Mouse (Mus musculus): ENCODE measurements around the gene Psenen. TPM values are rescaled to one million over a fixed set of nuclear protein-coding genes. Genes with fewer than 3 reads are reported as not detected.

Gene Psenen
- polyA plus RNA-seq, 1 experiment from 2014 or later: 141 TPM

DNA sequence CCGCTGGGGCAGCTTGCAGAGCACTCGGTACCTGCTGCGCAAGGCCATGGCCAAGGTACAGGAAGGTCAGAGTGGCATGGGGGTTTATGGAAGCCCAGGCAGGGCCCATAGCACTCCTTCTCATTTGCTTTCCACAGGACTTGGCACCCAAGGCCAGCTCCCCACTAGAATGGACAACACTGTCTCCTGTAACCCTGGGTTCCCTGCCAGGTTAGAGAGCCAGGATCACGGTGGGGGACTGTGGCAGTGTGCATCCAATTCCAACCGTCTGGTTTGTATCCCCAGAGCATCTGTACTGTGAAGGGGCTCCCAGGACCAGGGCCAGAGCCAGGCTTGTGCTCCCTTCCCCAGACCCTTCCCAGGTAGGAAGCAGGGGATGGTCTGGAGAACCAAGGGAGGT, 42.6 kb downstream of the Psenen start:
- H3K27me3 ChIP-seq: no peaks in the 10 kb centered on the region
- peak overlapping the region; percentile 44; the same call in 1 of the 2 replicates for H3K27ac ChIP-seq
- H3K9ac ChIP-seq: no peak overlapping the region
- H3K4me2 ChIP-seq: no peak overlapping the region
- H3K9me3 ChIP-seq (replicated peaks): no peaks in the 10 kb centered on the region
- H3K4me1 ChIP-seq: peaks cover 13% of the 10 kb centered on the region; the same call in 1 of the 2 replicates
- peak; percentile 7; the same call in 1 of the 2 replicates for ATAC-seq
- H3K4me3 ChIP-seq: no peak overlapping the region
- H3K36me3 ChIP-seq (ENCODE audit: poor library complexity, severe bottlenecking): peaks cover 41% of the 10 kb centered on the region
- whole genome bisulfite sequencing: 76% methylated on average over 5 of the region's 5 CpGs

GRCm38 (mm10) chr7:30520396-30520795, 43.0 kb downstream of the Psenen start:
- Histone ChIP-seq H3K36me3 (ENCODE audit: poor library complexity, severe bottlenecking) (peaks cover 36% of the 10 kb centered on the region), H3K4me1 (0 out of 2 replicates have a peak, but pooled peaks cover 13% of the 10 kb centered on the region), H3K4me2 (no peak overlapping the region), H3K27me3 (no peaks in the 10 kb centered on the region), H3K9me3 (replicated peaks) (no peaks in the 10 kb centered on the region), H3K9ac (peak overlapping the region; percentile 14), H3K4me3 (no peak overlapping the region), H3K27ac (no peak overlapping the region)
- 64% methylated on average over 4 of the region's 4 CpGs for WGBS
- ATAC-seq: peak; percentile 26

DNA sequence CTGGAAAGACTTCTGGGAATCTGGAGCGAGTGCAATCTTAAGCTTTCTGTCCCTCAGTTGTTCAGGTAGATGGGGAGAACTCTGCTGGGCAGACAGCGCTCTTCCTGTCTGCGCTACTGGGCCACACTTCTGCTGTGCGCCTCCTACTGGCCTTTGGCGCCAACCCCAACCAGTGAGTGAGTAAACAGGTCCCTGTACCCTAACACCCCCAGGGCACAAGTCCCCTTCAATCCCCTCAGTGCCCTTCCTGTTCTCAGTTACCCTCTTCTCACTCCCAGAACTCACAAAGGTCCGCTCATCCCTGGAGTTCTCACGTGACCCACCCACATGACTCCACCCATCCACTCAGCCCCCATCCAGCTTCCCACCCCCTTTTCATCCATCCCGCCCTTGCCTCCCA, 45.1 kb downstream of the Psenen start:
- no peak overlapping the region for H3K4me3 ChIP-seq
- 0 out of 2 replicates have a peak, but pooled peaks cover 13% of the 10 kb centered on the region for H3K4me1 ChIP-seq
- 46% methylated on average over 8 of the region's 8 CpGs for WGBS
- ATAC-seq: no peak
- no peaks in the 10 kb centered on the region for H3K9me3 ChIP-seq (replicated peaks)
- H3K36me3 ChIP-seq (ENCODE audit: poor library complexity, severe bottlenecking): peaks cover 15% of the 10 kb centered on the region
- no peak overlapping the region for H3K4me2 ChIP-seq
- no peak overlapping the region for H3K9ac ChIP-seq
- no peaks in the 10 kb centered on the region for H3K27me3 ChIP-seq
- no peak overlapping the region for H3K27ac ChIP-seq

DNA sequence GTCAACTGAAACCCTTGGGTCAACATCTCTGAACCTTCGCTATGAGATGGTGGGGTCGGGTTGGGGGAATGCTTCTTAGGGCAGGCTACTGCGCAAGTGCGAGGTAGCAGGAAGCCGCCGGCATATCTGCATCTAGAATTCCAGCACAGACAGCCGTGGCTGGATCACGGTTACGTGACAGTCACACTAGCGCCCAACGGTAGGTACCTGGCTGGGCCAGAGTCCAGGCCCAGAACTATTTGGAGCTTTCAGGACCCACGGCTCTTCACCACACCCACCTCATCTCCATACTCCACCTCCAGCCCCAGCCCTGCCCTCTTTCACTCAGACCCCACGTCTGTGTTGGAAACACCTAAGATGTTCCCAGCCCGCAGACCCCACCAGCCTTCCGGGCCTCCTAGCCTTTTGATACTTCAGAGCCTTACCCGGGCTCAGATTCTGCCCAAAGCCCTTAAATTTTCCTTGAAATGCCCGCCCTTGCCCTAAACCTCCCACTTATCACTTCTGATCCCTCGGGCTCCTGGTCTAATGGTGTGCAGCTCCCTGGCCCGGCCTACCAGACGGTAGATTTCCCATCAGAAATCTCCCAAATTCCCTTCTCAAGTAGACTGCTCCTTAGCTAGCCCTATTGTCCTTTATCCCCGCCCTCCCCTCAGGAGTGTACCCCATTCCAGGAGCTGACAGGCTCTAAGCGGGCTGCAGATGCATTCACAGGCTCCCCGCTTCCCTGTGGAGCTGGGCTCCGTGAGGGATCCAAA, 48.2 kb downstream of the Psenen start:
- 56% methylated on average over 24 of the region's 24 CpGs for WGBS
- Histone ChIP-seq H3K9me3 (replicated peaks) (no peaks in the 10 kb centered on the region), H3K4me2 (no peak overlapping the region)

More for the DNA sequence above, 48.2 kb downstream of the Psenen start:
- Histone ChIP-seq H3K36me3 (ENCODE audit: poor library complexity, severe bottlenecking) (no peaks in the 10 kb centered on the region), H3K4me3 (no peak overlapping the region), H3K4me1 (0 out of 2 replicates have a peak, but pooled peaks cover under 1% of the 10 kb centered on the region), H3K27me3 (no peaks in the 10 kb centered on the region), H3K9ac (no peak overlapping the region), H3K27ac (no peak overlapping the region)
- no peak for ATAC-seq

Small RNAs within 50 kb of the gene (microRNA-seq; reads per million reads assigned to microRNA genes)
- gene Gm38670 (not detected), gene Mir3569 (not detected)

Other genes with a start within 250 kb of the Psenen start
- gene Syne4, start 248.8 kb downstream of the Psenen start, polyA plus RNA-seq (2015; fragmentation: Nextera tagmentation; extraction: Ambion mirVana): 9.2 and 12.7 TPM in 2 replicates
- gene E130208F15Rik, start 241.9 kb downstream of the Psenen start, polyA plus RNA-seq (2015; fragmentation: Nextera tagmentation; extraction: Ambion mirVana): not detected in 2 replicates
- gene Sdhaf1, start 239.7 kb downstream of the Psenen start, polyA plus RNA-seq (2015; fragmentation: Nextera tagmentation; extraction: Ambion mirVana): 24.2 and 24.7 TPM in 2 replicates
- 8.1 and 9.7 TPM in 2 replicates for gene Lrfn3, start 200.9 kb downstream of the Psenen start, polyA plus RNA-seq (2015; fragmentation: Nextera tagmentation; extraction: Ambion mirVana)
- gene Tyrobp, start 149.9 kb downstream of the Psenen start, polyA plus RNA-seq (2015; fragmentation: Nextera tagmentation; extraction: Ambion mirVana): 12.1 and 15.6 TPM in 2 replicates
- 0.88 TPM in 1 of 2 replicates, not detected in the other for gene Hcst, start 143.8 kb downstream of the Psenen start, polyA plus RNA-seq (2015; fragmentation: Nextera tagmentation; extraction: Ambion mirVana)
- 1.3 and 1.6 TPM in 2 replicates for gene Nfkbid, start 141.9 kb downstream of the Psenen start, polyA plus RNA-seq (2015; fragmentation: Nextera tagmentation; extraction: Ambion mirVana)
- 306 and 329 TPM in 2 replicates for gene Aplp1, start 118.1 kb downstream of the Psenen start, polyA plus RNA-seq (2015; fragmentation: Nextera tagmentation; extraction: Ambion mirVana)
- 0.36 and 0.65 TPM in 2 replicates for gene Kirrel2, start 105.9 kb downstream of the Psenen start, polyA plus RNA-seq (2015; fragmentation: Nextera tagmentation; extraction: Ambion mirVana)
- 0.15 and 0.18 TPM in 2 replicates for gene Nphs1, start 105.3 kb downstream of the Psenen start, polyA plus RNA-seq (2015; fragmentation: Nextera tagmentation; extraction: Ambion mirVana)
- 0.31 TPM in 1 of 2 replicates, not detected in the other for gene Prodh2, start 70.0 kb downstream of the Psenen start, polyA plus RNA-seq (2015; fragmentation: Nextera tagmentation; extraction: Ambion mirVana)
- gene Arhgap33, start 28.6 kb downstream of the Psenen start, polyA plus RNA-seq (2015; fragmentation: Nextera tagmentation; extraction: Ambion mirVana): 80.6 and 88.7 TPM in 2 replicates
- 11.0 and 12.1 TPM in 2 replicates for gene Hspb6, start 11.4 kb downstream of the Psenen start, polyA plus RNA-seq (2015; fragmentation: Nextera tagmentation; extraction: Ambion mirVana)
- 14.8 and 17.5 TPM in 2 replicates for gene Proser3, start 11.3 kb downstream of the Psenen start, polyA plus RNA-seq (2015; fragmentation: Nextera tagmentation; extraction: Ambion mirVana)
- gene Lin37, start 3.8 kb downstream of the Psenen start, polyA plus RNA-seq (2015; fragmentation: Nextera tagmentation; extraction: Ambion mirVana): 53.0 and 65.1 TPM in 2 replicates
- gene U2af1l4, start 326 bp downstream of the Psenen start, polyA plus RNA-seq (2015; fragmentation: Nextera tagmentation; extraction: Ambion mirVana): 114 and 122 TPM in 2 replicates
- 20.2 and 22.5 TPM in 2 replicates for gene Gm49396, start 283 bp downstream of the Psenen start, polyA plus RNA-seq (2015; fragmentation: Nextera tagmentation; extraction: Ambion mirVana)
- gene Igflr1, start 1.8 kb upstream of the Psenen start, polyA plus RNA-seq (2015; fragmentation: Nextera tagmentation; extraction: Ambion mirVana): 7.4 and 8.2 TPM in 2 replicates
- gene Kmt2b, start 25.1 kb upstream of the Psenen start, polyA plus RNA-seq (2015; fragmentation: Nextera tagmentation; extraction: Ambion mirVana): 11.6 and 14.1 TPM in 2 replicates
- 0.34 and 0.43 TPM in 2 replicates for gene Zbtb32, start 35.3 kb upstream of the Psenen start, polyA plus RNA-seq (2015; fragmentation: Nextera tagmentation; extraction: Ambion mirVana)
- gene Upk1a, start 49.2 kb upstream of the Psenen start, polyA plus RNA-seq (2015; fragmentation: Nextera tagmentation; extraction: Ambion mirVana): 0.19 and 0.37 TPM in 2 replicates
- gene Cox6b1, start 62.5 kb upstream of the Psenen start, polyA plus RNA-seq (2015; fragmentation: Nextera tagmentation; extraction: Ambion mirVana): 944 and 1,056 TPM in 2 replicates
- gene Etv2, start 72.2 kb upstream of the Psenen start, polyA plus RNA-seq (2015; fragmentation: Nextera tagmentation; extraction: Ambion mirVana): not detected in 2 replicates
- 144 and 146 TPM in 2 replicates for gene Rbm42, start 86.7 kb upstream of the Psenen start, polyA plus RNA-seq (2015; fragmentation: Nextera tagmentation; extraction: Ambion mirVana)
- 52.7 and 57.2 TPM in 2 replicates for gene Haus5, start 101.4 kb upstream of the Psenen start, polyA plus RNA-seq (2015; fragmentation: Nextera tagmentation; extraction: Ambion mirVana)
- gene Pmis2, start 108.0 kb upstream of the Psenen start, polyA plus RNA-seq (2015; fragmentation: Nextera tagmentation; extraction: Ambion mirVana): not detected in 2 replicates
- gene 2200002J24Rik, start 135.3 kb upstream of the Psenen start, polyA plus RNA-seq (2015; fragmentation: Nextera tagmentation; extraction: Ambion mirVana): not detected in 2 replicates
- 0.79 and 1.4 TPM in 2 replicates for gene Atp4a, start 148.6 kb upstream of the Psenen start, polyA plus RNA-seq (2015; fragmentation: Nextera tagmentation; extraction: Ambion mirVana)
- 182 and 188 TPM in 2 replicates for gene Tmem147, start 165.9 kb upstream of the Psenen start, polyA plus RNA-seq (2015; fragmentation: Nextera tagmentation; extraction: Ambion mirVana)
- 0.93 and 1.0 TPM in 2 replicates for gene Gapdhs, start 180.1 kb upstream of the Psenen start, polyA plus RNA-seq (2015; fragmentation: Nextera tagmentation; extraction: Ambion mirVana)
- gene Sbsn, start 187.8 kb upstream of the Psenen start, polyA plus RNA-seq (2015; fragmentation: Nextera tagmentation; extraction: Ambion mirVana): 1.5 and 1.9 TPM in 2 replicates
- 0.68 TPM in 1 of 2 replicates, not detected in the other for gene Dmkn, start 200.1 kb upstream of the Psenen start, polyA plus RNA-seq (2015; fragmentation: Nextera tagmentation; extraction: Ambion mirVana)
- gene Krtdap, start 224.3 kb upstream of the Psenen start, polyA plus RNA-seq (2015; fragmentation: Nextera tagmentation; extraction: Ambion mirVana): not detected in 2 replicates